Mouse (Mus musculus) ZHBTc4 (cell line): ENCODE results near the gene Inpp5k.

Experiments
- DNase-seq: peaks from one replicate; pipeline ENCODE4 v3.0.0-alpha.2; 2011; ENCODE audit warnings: low read depth, low spot score

Inpp5k gene

GRCm38 (mm10) chr11:75620136-75620780, 10.5 kb upstream of the Inpp5k start:
- DNase-seq, result no peak

DNA sequence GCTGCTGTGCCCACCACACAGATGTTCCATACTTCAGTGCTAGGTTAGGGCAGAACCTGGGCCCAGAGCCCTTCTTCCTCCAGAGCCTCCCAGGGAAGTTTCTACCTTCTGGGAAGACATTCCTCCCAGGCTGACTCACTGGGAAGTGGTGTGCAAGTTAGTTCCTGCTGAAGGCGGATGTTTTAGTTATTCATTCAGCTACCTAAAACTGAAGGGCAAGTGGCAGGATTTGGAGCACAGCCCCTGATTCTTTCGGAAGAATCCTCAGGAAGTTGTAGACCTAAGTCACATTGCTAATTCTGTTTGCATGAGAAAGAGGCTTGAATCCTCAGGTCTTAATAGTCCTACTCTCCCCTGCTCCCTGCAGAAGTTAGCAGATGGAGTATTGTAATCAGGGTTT, 9.4 kb upstream of the Inpp5k start:
- DNase-seq, result peak; percentile 93

DNA sequence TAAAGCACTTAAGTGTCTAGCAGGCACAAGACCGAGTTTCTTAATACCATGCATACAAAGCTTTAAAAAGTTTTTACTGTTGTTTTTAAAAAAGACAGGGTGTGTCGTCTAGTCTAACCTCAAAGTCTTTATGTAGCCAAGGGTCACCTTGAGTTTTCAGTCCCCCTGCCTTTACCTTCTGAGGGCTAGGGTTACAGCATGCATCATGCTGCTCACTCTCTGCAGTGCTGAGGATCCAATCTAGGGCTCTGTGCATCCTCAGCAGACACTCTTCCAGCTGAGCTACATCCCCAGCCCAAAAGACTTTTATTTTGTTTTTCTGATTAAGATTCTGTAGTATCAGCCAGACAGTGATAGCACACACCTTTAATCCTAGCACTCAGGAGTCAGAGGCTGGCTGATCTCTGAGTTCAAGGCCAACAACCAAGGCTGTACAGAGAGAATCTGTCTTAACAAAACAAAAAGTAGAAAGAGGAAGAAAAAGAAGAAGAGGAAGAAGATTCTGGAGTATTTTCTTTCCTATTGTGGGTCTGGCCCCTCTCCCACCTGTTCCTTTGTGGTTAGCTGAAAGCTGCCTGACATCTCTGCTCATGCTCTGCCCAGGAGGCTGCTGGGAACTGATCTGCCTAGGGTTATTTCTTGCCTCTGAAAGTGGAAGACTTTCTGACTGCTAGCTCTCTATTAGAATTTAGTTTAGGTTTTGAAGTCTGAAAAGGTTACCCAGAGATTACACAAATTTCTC, 8.0 kb upstream of the Inpp5k start:
- peak; percentile 42 for DNase-seq

- no peak for DNase-seq
These were observed 6.7 kb upstream of the Inpp5k start for GRCm38 (mm10) chr11:75624102-75624554.

- no peak for DNase-seq
These were observed 5.0 kb upstream of the Inpp5k start for GRCm38 (mm10) chr11:75625820-75626219.

DNA sequence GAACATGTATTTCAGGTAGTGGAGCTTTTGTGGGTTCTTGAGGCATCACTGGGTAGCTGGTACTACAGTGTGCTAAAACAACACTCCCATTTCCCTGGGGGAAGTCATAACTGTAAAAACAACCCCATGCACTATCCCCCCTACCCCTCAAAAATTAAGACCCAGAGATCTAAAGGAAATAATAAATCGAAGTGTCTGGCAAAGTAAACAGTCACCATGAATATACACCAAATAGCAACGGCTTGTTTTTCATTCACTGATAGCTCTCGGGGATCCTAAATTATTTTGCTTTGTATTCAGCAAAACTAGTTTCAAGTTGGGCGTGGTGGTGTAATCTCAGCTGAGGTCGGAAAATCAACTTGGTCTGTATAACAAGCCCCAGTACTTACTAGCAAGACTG, 690 bp upstream of the Inpp5k start:
- no peak for DNase-seq

GRCm38 (mm10) chr11:75631561-75632225, 905 bp downstream of the Inpp5k start:
- peak; percentile 32 for DNase-seq

GRCm38 (mm10) chr11:75632921-75633320, 2.1 kb downstream of the Inpp5k start:
- no peak for DNase-seq

- DNase-seq, result no peak
These were observed 4.0 kb downstream of the Inpp5k start for GRCm38 (mm10) chr11:75634801-75635200.

DNA sequence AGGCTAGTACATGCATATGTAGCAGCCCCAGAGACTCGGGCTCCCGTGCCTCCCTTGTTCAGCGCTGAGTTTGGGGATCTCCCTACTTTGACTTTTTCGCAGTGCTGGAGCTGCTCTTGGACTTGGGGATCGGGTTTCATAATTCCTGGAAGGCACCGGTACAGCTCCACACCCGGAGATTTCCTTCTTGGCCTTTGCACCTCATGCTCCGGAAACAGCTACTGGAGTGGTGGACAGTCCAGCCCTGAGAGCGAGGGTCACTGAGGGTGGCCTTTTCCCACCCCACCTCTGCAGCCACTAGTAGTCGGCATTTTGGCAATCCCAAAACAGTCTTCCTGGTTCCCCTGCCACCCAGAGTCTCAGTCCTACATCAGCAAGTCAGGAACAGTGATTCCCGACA, 4.5 kb downstream of the Inpp5k start:
- DNase-seq, result no peak

GRCm38 (mm10) chr11:75643323-75643722, 12.5 kb downstream of the Inpp5k start:
- no peak for DNase-seq

GRCm38 (mm10) chr11:75644684-75645083, 13.9 kb downstream of the Inpp5k start:
- no peak for DNase-seq

- DNase-seq, result no peak
These were observed 17.0 kb downstream of the Inpp5k start for GRCm38 (mm10) chr11:75647681-75648211.

DNA sequence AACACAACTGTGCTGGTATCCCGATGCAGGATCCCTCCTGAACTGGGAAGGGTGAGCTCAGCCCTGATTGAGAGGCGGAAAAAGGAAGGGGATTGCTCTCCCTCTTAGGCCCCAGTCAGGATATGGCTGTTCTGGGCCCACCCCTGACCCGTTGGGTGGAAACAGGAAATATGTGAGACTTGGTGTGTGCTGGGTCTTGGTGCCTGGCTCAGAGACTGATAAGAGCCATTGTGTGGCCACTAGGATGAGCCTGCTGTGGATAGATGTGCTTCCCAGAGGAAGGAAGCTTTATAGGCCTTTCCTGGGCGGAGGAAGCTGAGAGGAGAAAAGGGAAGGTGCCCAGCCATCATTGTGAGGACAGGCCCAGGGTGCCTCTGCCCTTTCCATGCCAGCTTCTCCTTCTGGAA, 18.4 kb downstream of the Inpp5k start:
- no peak for DNase-seq

GRCm38 (mm10) chr11:75650311-75650710, 19.5 kb downstream of the Inpp5k start, which contains the start of gene Myo1c:
Gene Myo1c (plus strand): TSS chr11:75650504.
- DNase-seq, result peak; percentile 15

GRCm38 (mm10) chr11:75650958-75651425, 20.2 kb downstream of the Inpp5k start:
- DNase-seq, result no peak

DNA sequence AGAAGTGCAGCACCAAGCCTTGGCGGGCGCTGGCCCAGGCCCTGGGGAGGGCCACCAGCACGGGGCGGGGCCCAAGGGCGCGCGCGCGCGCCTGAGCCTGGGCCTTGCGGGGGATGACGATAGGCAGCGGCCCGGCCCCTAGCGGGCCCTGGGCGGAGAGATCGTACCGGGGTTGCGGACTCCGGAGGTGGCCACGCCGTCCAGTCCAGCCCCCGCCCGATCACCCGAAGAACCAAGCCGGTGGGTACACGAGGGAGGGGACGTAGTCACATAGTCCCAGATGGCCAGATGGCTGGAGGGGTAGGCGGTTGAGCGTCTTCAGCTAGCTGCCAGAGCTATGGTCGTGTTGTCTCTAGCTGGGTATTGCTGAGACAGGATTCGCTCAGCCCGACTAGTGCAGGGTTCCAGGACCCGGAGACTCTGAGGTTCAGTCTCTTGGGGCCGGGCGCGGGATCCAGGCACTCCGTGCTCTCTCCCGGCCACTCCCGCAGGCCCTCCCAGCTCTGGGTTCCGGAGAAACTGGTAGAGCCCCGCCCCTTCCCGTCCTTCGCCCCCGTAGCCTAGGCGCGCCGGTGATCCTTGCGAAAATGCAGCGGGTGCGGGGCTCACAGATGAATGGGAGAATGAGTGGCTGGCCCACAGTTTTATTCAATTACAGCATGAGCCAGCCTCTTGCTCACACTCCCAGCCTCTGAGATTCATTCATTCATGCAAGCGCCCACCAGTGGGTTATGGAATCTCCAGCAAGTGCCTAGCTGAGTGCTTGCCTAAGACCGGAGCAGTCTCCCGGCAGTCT, 20.8 kb downstream of the Inpp5k start:
- DNase-seq, result peak; percentile 77

- DNase-seq, result peak; percentile 62
These were observed 21.6 kb downstream of the Inpp5k start for GRCm38 (mm10) chr11:75652222-75652941.

GRCm38 (mm10) chr11:75652942-75653684, 22.3 kb downstream of the Inpp5k start:
- peak; percentile 28 for DNase-seq
